Mouse (Mus musculus) liver, adult 2 months (tissue): Measurements from ENCODE around the gene Gm5737.

ENCODE experiments used
- CTCF ChIP-seq: fragments of 200-500 bp; IDR thresholded peaks from 2 replicates; pipeline ENCODE4 v1.5.1; 2011; ENCODE audit warnings: low read depth, low read length, control low read depth
- POLR2A ChIP-seq: fragments of 200-500 bp; IDR thresholded peaks from 2 replicates; pipeline ENCODE4 v1.6.1; 2011; ENCODE audit warnings: low read length, control low read depth; ENCODE audit not compliant: insufficient read depth; ENCODE audit errors: extremely low read depth

- TF ChIP-seq CTCF = no peak
- no peak for TF ChIP-seq POLR2A
Measured at GRCm38 (mm10) chr7:120795544-120795943, 16.6 kb upstream of the Gm5737 start.
